Mouse (Mus musculus): Measurements from ENCODE around the gene Slc51a. TPM values are rescaled to one million over a fixed set of nuclear protein-coding genes. Genes with fewer than 3 reads are reported as not detected.

The Slc51a gene
- total and polyA plus RNA-seq, 3 experiments, result 0.08 to 0.17 TPM; not detected in 1

GRCm38 (mm10) chr16:32516006-32516962, 28.6 kb upstream of the Slc51a start:
- DNase-seq (ENCODE audit: extremely low read depth), result no peak
- in situ Hi-C loops (cut with MboI; ENCODE audit: low pct_ligation_motif_present, low pct_unique_long_range_greater_than_20kb, low sequenced_read_pairs), result no loop called here
- H3K27me3 ChIP-seq (replicated peaks), result no peaks in the 10 kb centered on the region
- H3K4me1 ChIP-seq (ENCODE audit: control insufficient read depth in 1 of 2, insufficient read depth in 2 of 2), result peaks cover 5 to 14% of the 10 kb centered on the region in 2 experiments
- dilution Hi-C loops (cut with MboI; ENCODE audit: extremely low pct_ligation_motif_present, extremely low pct_unique_long_range_greater_than_20kb, low sequenced_read_pairs), result no loop called here
- no peak overlapping the region for H3K9ac ChIP-seq (ENCODE audit: insufficient read depth, low read depth)
- TF ChIP-seq PAX5 (IDR thresholded peaks at IDR 0.05; ENCODE audit: low read length) (no peak), RCOR1 (conservative IDR thresholded peaks at IDR 0.05; ENCODE audit: low read depth, low read length) (no peak), GABPA (IDR thresholded peaks at IDR 0.05; ENCODE audit: insufficient replicate concordance, low read depth, low read length) (no peak), NRF1 (IDR thresholded peaks at IDR 0.05; ENCODE audit: low read depth, low read length) (no peak), SIN3A (IDR thresholded peaks at IDR 0.05; ENCODE audit: low read length) (no peak), JUND (conservative IDR thresholded peaks at IDR 0.05; ENCODE audit: low read depth, low read length) (no peak), ZC3H11A (IDR thresholded peaks at IDR 0.05; ENCODE audit: low read depth, low read length) (no peak), USF1 (IDR thresholded peaks at IDR 0.05; ENCODE audit: low read depth, low read length) (no peak), JUN (IDR thresholded peaks at IDR 0.05; ENCODE audit: insufficient read depth, low read depth, low read length) (no peak), E2F4 (IDR thresholded peaks at IDR 0.05; ENCODE audit: insufficient replicate concordance, low read depth, low read length) (no peak), CTCF (conservative IDR thresholded peaks at IDR 0.05 in 1 of 2, IDR thresholded peaks at IDR 0.05 in 1 of 2; ENCODE audit: low read depth in 2 of 2, low read length in 2 of 2) (no peak), UBTF (IDR thresholded peaks at IDR 0.05; ENCODE audit: low read depth, low read length) (no peak), CHD1 (IDR thresholded peaks at IDR 0.05; ENCODE audit: low read depth, low read length) (no peak), EP300 (IDR thresholded peaks at IDR 0.05; ENCODE audit: low read length) (no peak), NELFE (IDR thresholded peaks at IDR 0.05; ENCODE audit: low read depth, low read length) (no peak), ZMIZ1 (IDR thresholded peaks at IDR 0.05; ENCODE audit: low read depth, low read length) (no peak), MXI1 (IDR thresholded peaks at IDR 0.05; ENCODE audit: low read depth, low read length) (no peak), RAD21 (IDR thresholded peaks at IDR 0.05; ENCODE audit: low read depth, low read length) (no peak), TCF12 (IDR thresholded peaks at IDR 0.05; ENCODE audit: low read depth, low read length) (no peak), HCFC1 (IDR thresholded peaks at IDR 0.05; ENCODE audit: low read depth, low read length) (no peak)
- no peak overlapping the region for H3K27ac ChIP-seq (ENCODE audit: insufficient read depth, low read depth)
- no peaks in the 10 kb centered on the region for H3K36me3 ChIP-seq (replicated peaks in 1 of 2; ENCODE audit: control insufficient read depth in 1 of 2, insufficient read depth in 1 of 2, low read length in 1 of 2)
- H3K4me3 ChIP-seq (replicated peaks in 1 of 3; ENCODE audit: low read depth in 2 of 3, low read length in 2 of 3, poor library complexity in 1 of 3), result no peak overlapping the region
- no peaks in the 10 kb centered on the region for H3K79me2 ChIP-seq (replicated peaks; ENCODE audit: control insufficient read depth, extremely low read depth, insufficient read depth, poor library complexity, severe bottlenecking)
- H3K9me3 ChIP-seq (replicated peaks; ENCODE audit: low read length), result no peaks in the 10 kb centered on the region
- H3K4me2 ChIP-seq (ENCODE audit: insufficient read depth, low read depth, poor library complexity, severe bottlenecking), result no peak overlapping the region
